Mouse (Mus musculus) left cerebral cortex, adult 2 months (tissue): ENCODE measurements around the gene Wdr91. TPM values are rescaled to one million over a fixed set of nuclear protein-coding genes. Genes with fewer than 3 reads are reported as not detected.

Source experiments
- DNase-seq, 2 experiments: peaks; one replicate each; pipeline ENCODE4 v3.0.0; 2021 to 2022; ENCODE audit warnings: low spot score in 2 of 2, mixed read lengths in 1 of 2; ENCODE audit errors: extremely low spot score in 1 of 2
- H3K27ac ChIP-seq: fragments of 200-600 bp; 2 replicates; pipeline ENCODE4 v1.8.1; 2022
- H3K4me3 ChIP-seq: fragments of 200-600 bp; 2 replicates; pipeline ENCODE4 v1.8.1; 2022
- CTCF ChIP-seq: fragments of 200-600 bp; IDR thresholded peaks from 2 replicates; pipeline ENCODE4 v1.8.1; 2022; ENCODE audit warnings: antibody characterized with exemption, mild to moderate bottlenecking, moderate library complexity
- intact Hi-C: fragments of 180-260 bp; cut with DNase I; formaldehyde crosslinking; loops from one replicate; pipeline ENCODE4 v1.15.1; 2025
- total RNA-seq, 2 experiments: library from RNA; stranded (reverse); gene quantifications; 2 replicates each; pipeline ENCODE4 v1.2.3; 2021

Wdr91 gene
- total RNA-seq, 2 experiments from 2014 or later, result 29.3 to 30.7 TPM

- intact Hi-C loops, result no loop called here
- Histone ChIP-seq H3K4me3 (no peak overlapping the region), H3K27ac (no peak overlapping the region)
- TF ChIP-seq CTCF, result no peak
- DNase-seq, result no peak
Measured at GRCm38 (mm10) chr6:34899127-34899526, 11.5 kb downstream of the Wdr91 start.

GRCm38 (mm10) chr6:34896168-34896780, 14.4 kb downstream of the Wdr91 start:
- no peak for TF ChIP-seq CTCF
- no peak overlapping the region for H3K4me3 ChIP-seq
- no peak overlapping the region for H3K27ac ChIP-seq
- no peak for DNase-seq
- intact Hi-C loops, result no loop called here

- intact Hi-C loops, result no loop called here
- no peak for TF ChIP-seq CTCF
- H3K27ac ChIP-seq, result no peak overlapping the region
- DNase-seq, result no peak
- H3K4me3 ChIP-seq, result no peak overlapping the region
Measured at GRCm38 (mm10) chr6:34895569-34895968, 15.1 kb downstream of the Wdr91 start.

- Histone ChIP-seq H3K4me3 (no peak overlapping the region), H3K27ac (no peak overlapping the region)
- intact Hi-C loops, result no loop called here
- DNase-seq, result no peak
- no peak for TF ChIP-seq CTCF
Measured at GRCm38 (mm10) chr6:34889185-34889584, 21.5 kb downstream of the Wdr91 start.

- no peak overlapping the region for H3K4me3 ChIP-seq
- H3K27ac ChIP-seq, result peak overlapping the region; percentile 50; the same call in 1 of the 2 replicates
- intact Hi-C loops, result no loop called here
- TF ChIP-seq CTCF, result no peak
- no peak for DNase-seq
Measured at GRCm38 (mm10) chr6:34887131-34887850, 23.4 kb downstream of the Wdr91 start.

- no peak overlapping the region for H3K4me3 ChIP-seq
- intact Hi-C loops, result no loop called here
- no peak for TF ChIP-seq CTCF
- DNase-seq, result no peak
- H3K27ac ChIP-seq, result no peak overlapping the region
Measured at GRCm38 (mm10) chr6:34884724-34885123, 26.0 kb downstream of the Wdr91 start.

GRCm38 (mm10) chr6:34879911-34880475, 30.7 kb downstream of the Wdr91 start:
- DNase-seq, result peak; percentile 57
- Histone ChIP-seq H3K4me3 (no peak overlapping the region), H3K27ac (no peak overlapping the region)
- peak; percentile 58 for TF ChIP-seq CTCF
- intact Hi-C loops, result loop anchor here (2.0 to 5.0 kb wide), 3 partner anchors 31 to 587 kb away; partner anchors contain the start of gene Wdr91

- Histone ChIP-seq H3K27ac (no peak overlapping the region; the same call in 1 of the 2 replicates), H3K4me3 (no peak overlapping the region)
- no peak for TF ChIP-seq CTCF
- DNase-seq, result no peak
- intact Hi-C loops, result loop anchor here (2.0 to 5.0 kb wide), 3 partner anchors 32 to 586 kb away; partner anchors contain the start of gene Wdr91
Measured at GRCm38 (mm10) chr6:34879101-34879740, 31.5 kb downstream of the Wdr91 start.

- DNase-seq, result peak; percentile 89 to 91
- Histone ChIP-seq H3K4me3 (peak within 1 kb of the TSS; percentile 74), H3K27ac (peak within 1 kb of the TSS; percentile 96)
- peak; percentile 73 for TF ChIP-seq CTCF
- intact Hi-C loops, result loop anchor here (1.0 to 5.0 kb wide), 4 partner anchors 33 to 585 kb away; partner anchors contain the start of genes Agbl3 and Wdr91
Measured at GRCm38 (mm10) chr6:34877509-34878321, 33.0 kb downstream of the Wdr91 start, which contains the start of gene Cyren. Cyren (minus strand) TSS chr6:34878060.

- intact Hi-C loops, result loop anchor here (5.0 kb wide), 1 partner anchor 121 kb away; no protein-coding TSS in a partner anchor
- H3K4me3 ChIP-seq, result no peak overlapping the region; the same call in 1 of the 2 replicates
- TF ChIP-seq CTCF, result no peak
- H3K27ac ChIP-seq, result 0 out of 2 replicates have a peak overlapping the region, but pooled peaks have one; percentile 96
- DNase-seq, result peak in 1 of 2 experiments; percentile 7
Measured at GRCm38 (mm10) chr6:34876835-34877156, 33.9 kb downstream of the Wdr91 start.
